Mouse (Mus musculus) small intestine, adult 2 months (tissue): Measurements from ENCODE around the gene Ndst2.

Experiments used
- CTCF ChIP-seq: fragments of 200-500 bp; IDR thresholded peaks from 2 replicates; pipeline ENCODE4 v1.5.1; 2012; ENCODE audit warnings: low read depth, mild to moderate bottlenecking, control low read depth, inconsistent platforms, low read length, moderate library complexity, mixed read lengths; ENCODE audit not compliant: insufficient replicate concordance, insufficient read length; ENCODE audit errors: extremely low read depth
- POLR2A ChIP-seq: fragments of 200-500 bp; IDR thresholded peaks from 2 replicates; pipeline ENCODE4 v1.6.1; 2012; ENCODE audit warnings: low read depth, mild to moderate bottlenecking, control low read depth, inconsistent platforms, low read length, moderate library complexity

- TF ChIP-seq POLR2A (no peak), CTCF (no peak)
These were observed 32.8 kb downstream of the Ndst2 start for GRCm38 (mm10) chr14:20701554-20701953.
